Mouse (Mus musculus) C2C12 (cell line): ENCODE data around the gene Wrap53. TPM values are rescaled to one million over a fixed set of nuclear protein-coding genes. Genes with fewer than 3 reads are reported as not detected.
A peak's percentile ranks its signal among the peaks of the same experiment; 100 is the strongest.

ENCODE experiments used
- H3K27me3 ChIP-seq: one replicate; pipeline ENCODE4 v1.6.1; 2011; ENCODE audit not compliant: control insufficient read depth, insufficient read depth, insufficient read length
- H3K36me3 ChIP-seq: one replicate; pipeline ENCODE4 v1.6.1; 2011; ENCODE audit not compliant: control insufficient read depth, insufficient read depth
- H3K4me3 ChIP-seq: one replicate; pipeline ENCODE4 v1.5.1; 2011; ENCODE audit warnings: mild to moderate bottlenecking, control low read depth; ENCODE audit not compliant: poor library complexity, insufficient read depth, severe bottlenecking
- H3K79me2 ChIP-seq: one replicate; pipeline ENCODE4 v1.6.1; 2011; ENCODE audit not compliant: control insufficient read depth, insufficient read depth
- H3K79me3 ChIP-seq: one replicate; pipeline ENCODE4 v1.6.1; 2011; ENCODE audit warnings: low read depth, control low read depth
- H3ac ChIP-seq: one replicate; pipeline ENCODE3; 2011; ENCODE audit warnings: low read depth; ENCODE audit not compliant: control insufficient read depth, insufficient read length
- CEBPB ChIP-seq: IDR thresholded peaks from one replicate; pipeline ENCODE4 v1.6.1; 2011; ENCODE audit warnings: low read depth, mild to moderate bottlenecking, control low read depth, moderate library complexity
- CTCF ChIP-seq: IDR thresholded peaks from one replicate; pipeline ENCODE4 v1.5.1; 2011; ENCODE audit not compliant: control insufficient read depth, insufficient read depth, insufficient read length
- FOSL1 ChIP-seq: IDR thresholded peaks from one replicate; pipeline ENCODE4 v1.8.0; 2011; ENCODE audit warnings: mild to moderate bottlenecking, low read length; ENCODE audit not compliant: poor library complexity, insufficient read depth, severe bottlenecking
- MAX ChIP-seq: IDR thresholded peaks from one replicate; pipeline ENCODE4 v1.6.1; 2011; ENCODE audit warnings: mild to moderate bottlenecking, control low read depth
- MYOD1 ChIP-seq: IDR thresholded peaks from one replicate; pipeline ENCODE4 v1.6.1; 2011; ENCODE audit warnings: low read depth; ENCODE audit not compliant: control insufficient read depth, insufficient read length
- MYOG ChIP-seq: IDR thresholded peaks from one replicate; pipeline ENCODE4 v1.6.1; 2011; ENCODE audit not compliant: control insufficient read depth, insufficient read length; ENCODE audit errors: extremely low read depth
- USF1 ChIP-seq: IDR thresholded peaks from one replicate; pipeline ENCODE4 v1.6.1; 2011; ENCODE audit warnings: low read depth, mild to moderate bottlenecking, control low read depth, moderate library complexity
- polyA plus RNA-seq: library from polyadenylated mRNA; unstranded; fragments of >200 nt; fragmentation: generic; extraction: Trizol; gene quantifications from one replicate; pipeline ENCODE4 v1.2.1, GENCODE M21; 2012; ENCODE audit warnings: missing spikeins

The Wrap53 gene
- polyA plus RNA-seq, 1 experiment: 21.9 TPM

- Histone ChIP-seq H3ac (peak within 1 kb of the TSS; percentile 63), H3K4me3 (no peak within 1 kb of the TSS), H3K79me3 (no peaks in the 10 kb centered on the region), H3K79me2 (no peaks in the 10 kb centered on the region), H3K27me3 (peaks cover 25% of the 10 kb centered on the region), H3K36me3 (no peaks in the 10 kb centered on the region)
- no peak for TF ChIP-seq FOSL1
- TF ChIP-seq MAX: no peak
- TF ChIP-seq CTCF: no peak
- no peak for TF ChIP-seq USF1
- TF ChIP-seq MYOG: no peak
- no peak for TF ChIP-seq MYOD1
- no peak for TF ChIP-seq CEBPB
Observed at GRCm38 (mm10) chr11:69605726-69606490, 25.9 kb upstream of the Wrap53 start, which contains the start of gene Atp1b2. Atp1b2 (minus strand) TSS chr11:69605942.

DNA sequence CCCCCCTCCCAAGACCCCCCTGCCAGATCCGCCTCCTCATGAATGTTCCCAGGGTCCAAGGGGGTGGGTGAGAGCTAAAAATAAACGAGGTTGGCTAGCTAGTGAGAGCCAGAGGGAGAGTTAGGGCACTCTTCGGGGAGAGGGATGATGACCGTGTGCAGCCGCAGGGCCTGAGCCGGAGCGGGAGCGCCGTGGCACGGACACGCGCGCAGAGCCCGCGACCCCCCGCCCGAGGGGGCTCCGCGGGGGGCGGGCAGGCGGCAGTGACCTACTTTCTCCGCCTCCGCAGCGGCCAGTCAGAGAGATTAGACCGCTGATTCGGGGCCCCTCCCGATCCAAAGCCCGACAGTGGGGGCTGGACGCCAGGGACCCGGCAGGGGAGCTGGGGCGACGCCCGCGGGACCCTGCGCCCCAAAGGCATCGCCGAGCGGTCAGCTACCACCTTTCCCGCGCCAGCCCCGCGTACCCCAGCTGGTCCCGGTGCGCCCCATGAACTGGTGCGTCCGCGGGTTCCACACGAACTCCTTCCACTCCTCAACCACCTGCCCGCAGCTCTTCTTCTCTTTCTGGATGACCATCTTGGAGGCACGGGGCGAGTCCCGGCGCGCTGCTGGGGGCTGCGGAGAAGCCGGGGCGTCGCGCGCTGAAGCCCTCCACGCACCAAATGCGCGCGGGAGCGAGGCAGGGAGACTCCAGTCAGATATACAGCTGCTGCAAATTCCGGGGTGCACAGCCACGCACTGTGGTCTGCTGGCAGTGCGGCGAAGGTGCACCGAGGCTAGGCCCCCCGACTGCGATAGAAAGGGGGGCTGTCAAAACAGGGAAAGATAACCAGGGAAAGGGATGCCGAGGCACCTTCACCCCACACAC, 25.0 kb upstream of the Wrap53 start:
- no peaks in the 10 kb centered on the region for H3K79me2 ChIP-seq
- TF ChIP-seq CEBPB (no peak), USF1 (no peak), MYOD1 (no peak), MAX (no peak), MYOG (no peak), FOSL1 (no peak), CTCF (no peak)
- no peak overlapping the region for H3K4me3 ChIP-seq
- H3ac ChIP-seq: peak overlapping the region; percentile 63
- peaks cover 25% of the 10 kb centered on the region for H3K27me3 ChIP-seq
- H3K79me3 ChIP-seq: no peaks in the 10 kb centered on the region
- no peaks in the 10 kb centered on the region for H3K36me3 ChIP-seq

GRCm38 (mm10) chr11:69604347-69604746, 24.3 kb upstream of the Wrap53 start:
- H3ac ChIP-seq: no peak overlapping the region
- H3K79me2 ChIP-seq: no peaks in the 10 kb centered on the region
- no peak overlapping the region for H3K4me3 ChIP-seq
- H3K79me3 ChIP-seq: no peaks in the 10 kb centered on the region
- H3K36me3 ChIP-seq: no peaks in the 10 kb centered on the region
- TF ChIP-seq CEBPB: no peak
- TF ChIP-seq MYOG: no peak
- peaks cover 25% of the 10 kb centered on the region for H3K27me3 ChIP-seq

GRCm38 (mm10) chr11:69603516-69603915, 23.5 kb upstream of the Wrap53 start:
- peaks cover 25% of the 10 kb centered on the region for H3K27me3 ChIP-seq
- H3K79me2 ChIP-seq: no peaks in the 10 kb centered on the region
- H3K4me3 ChIP-seq: no peak overlapping the region
- H3K79me3 ChIP-seq: no peaks in the 10 kb centered on the region
- TF ChIP-seq MYOG (no peak), MAX (no peak), FOSL1 (no peak), MYOD1 (no peak), CEBPB (no peak), CTCF (no peak), USF1 (no peak)
- H3K36me3 ChIP-seq: no peaks in the 10 kb centered on the region
- H3ac ChIP-seq: no peak overlapping the region

DNA sequence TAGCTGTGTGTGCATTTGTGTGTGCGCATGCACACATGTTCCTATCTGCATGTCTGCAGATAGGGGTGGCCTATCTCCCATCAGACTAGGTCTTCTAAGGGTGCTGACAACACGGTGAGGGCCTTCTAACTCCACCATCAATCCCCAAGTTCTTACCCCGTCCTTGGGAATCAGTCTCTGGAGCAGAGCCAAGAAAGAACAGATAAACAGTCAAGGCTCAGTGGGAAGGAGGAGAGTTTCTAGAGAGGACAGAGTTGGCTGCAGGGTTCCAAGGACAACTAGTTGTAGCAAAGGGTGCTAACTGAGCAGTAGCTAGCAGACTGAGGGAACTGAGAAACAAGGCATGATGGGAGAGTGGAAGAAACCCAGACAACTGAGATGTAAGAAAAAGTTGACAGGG, 21.7 kb upstream of the Wrap53 start:
- Histone ChIP-seq H3K4me3 (no peak overlapping the region), H3K36me3 (no peaks in the 10 kb centered on the region), H3K79me3 (no peaks in the 10 kb centered on the region), H3K79me2 (no peaks in the 10 kb centered on the region), H3ac (no peak overlapping the region), H3K27me3 (peaks cover 25% of the 10 kb centered on the region)
- no peak for TF ChIP-seq MYOD1
- no peak for TF ChIP-seq CTCF

GRCm38 (mm10) chr11:69600098-69600497, 20.0 kb upstream of the Wrap53 start:
- no peak overlapping the region for H3K4me3 ChIP-seq

More at GRCm38 (mm10) chr11:69600098-69600497, 20.0 kb upstream of the Wrap53 start:
- Histone ChIP-seq H3K36me3 (no peaks in the 10 kb centered on the region), H3K79me3 (no peaks in the 10 kb centered on the region), H3K79me2 (no peaks in the 10 kb centered on the region), H3K27me3 (peaks cover 21% of the 10 kb centered on the region), H3ac (no peak overlapping the region)
- TF ChIP-seq USF1: no peak
- no peak for TF ChIP-seq CEBPB
- TF ChIP-seq FOSL1: no peak
- TF ChIP-seq CTCF: no peak
- no peak for TF ChIP-seq MYOG
- no peak for TF ChIP-seq MYOD1
- TF ChIP-seq MAX: no peak
